Mouse (Mus musculus) hematopoietic stem cell, adult 5-6 weeks (primary cell): ENCODE data around the gene Mrpl34. TPM values are rescaled to one million over a fixed set of nuclear protein-coding genes. Genes with fewer than 3 reads are reported as not detected.

Source experiments
- ATAC-seq, 2 experiments: fragments of 125-278 bp in 1 of 2; replicated peaks in 1 of 2; 2 replicates each; pipeline ENCODE4 v1.8.0; 2016 to 2017; ENCODE audit warnings: inconsistent platforms in 2 of 2, mild to moderate bottlenecking in 2 of 2, moderate number of reproducible peaks in 2 of 2, low read depth in 1 of 2, moderate TSS enrichment in 1 of 2; ENCODE audit not compliant: low FRiP score in 2 of 2, poor library complexity in 2 of 2, severe bottlenecking in 2 of 2, insufficient read depth in 1 of 2, low TSS enrichment in 1 of 2
- total RNA-seq: library from RNA; stranded (forward); fragments of 172-1452, 232-1000 nt; gene quantifications from 2 replicates; pipeline ENCODE4 v1.2.3, GENCODE M21; 2017

The Mrpl34 gene
- total RNA-seq, 1 experiment from 2014 or later, result 35.8 TPM

- no peak for ATAC-seq
Observed at GRCm38 (mm10) chr8:71509316-71509715, 44.6 kb downstream of the Mrpl34 start.

DNA sequence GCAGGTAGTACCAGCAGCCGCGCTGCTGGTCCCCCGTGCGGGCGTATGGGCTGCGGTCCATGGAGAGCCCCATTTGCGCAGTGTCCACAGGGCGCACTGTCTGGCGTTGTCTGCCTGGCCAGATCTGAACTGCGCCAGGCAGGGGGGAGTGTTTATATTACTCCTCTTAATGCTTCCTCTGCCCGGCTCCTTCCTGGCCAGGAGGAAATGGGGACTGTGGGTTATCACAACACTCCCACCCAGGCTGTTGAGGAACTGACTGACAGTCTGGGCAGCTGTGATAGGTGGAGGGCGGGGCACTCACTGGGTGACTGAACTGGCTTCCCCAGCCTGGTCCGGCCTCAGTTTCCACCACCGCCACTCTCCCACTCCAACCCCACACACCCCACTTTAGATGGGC lies 46.9 kb downstream of the Mrpl34 start, which contains the start of gene Plvap:
Gene Plvap (minus strand): TSS at position 109 of the 400 bp plus-strand sequence.
- peak; percentile 60 to 70; a peak in 3 of 4 replicates for ATAC-seq

DNA sequence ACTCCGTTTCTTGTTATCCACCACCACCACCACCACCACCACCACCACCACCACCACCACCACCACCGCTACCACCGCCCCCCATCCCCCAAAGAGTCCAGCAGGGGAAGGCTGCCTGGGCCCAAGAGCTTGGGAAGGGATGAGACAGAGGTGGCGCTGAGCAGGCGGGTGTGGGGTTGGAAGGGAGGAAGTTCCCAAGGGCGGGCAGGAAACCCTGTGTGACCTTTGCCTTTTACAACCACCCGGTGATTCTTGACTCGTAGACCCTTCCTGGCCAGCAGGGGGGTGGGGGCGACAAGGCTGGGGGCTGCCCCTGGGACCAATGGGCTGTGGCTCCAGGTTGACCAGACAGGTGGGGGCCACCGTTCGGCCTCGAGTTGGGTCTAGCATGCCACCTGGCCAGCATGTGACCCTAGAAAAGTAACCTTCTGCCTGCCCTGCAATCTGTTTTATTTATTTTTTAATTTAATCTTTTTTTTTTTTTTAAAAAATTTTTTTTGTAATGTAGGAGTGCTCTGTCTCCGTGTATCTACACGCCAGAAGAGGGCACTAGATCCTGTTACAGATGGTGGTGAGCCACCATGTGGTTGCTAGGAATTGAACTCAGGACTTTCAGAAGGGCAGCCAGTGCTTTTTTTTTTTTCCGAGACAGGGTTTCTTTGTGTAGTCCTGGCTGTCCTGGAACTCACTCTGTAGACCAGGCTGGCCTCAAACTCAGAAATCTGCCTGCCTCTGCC lies 48.4 kb downstream of the Mrpl34 start:
- ATAC-seq, result no peak

DNA sequence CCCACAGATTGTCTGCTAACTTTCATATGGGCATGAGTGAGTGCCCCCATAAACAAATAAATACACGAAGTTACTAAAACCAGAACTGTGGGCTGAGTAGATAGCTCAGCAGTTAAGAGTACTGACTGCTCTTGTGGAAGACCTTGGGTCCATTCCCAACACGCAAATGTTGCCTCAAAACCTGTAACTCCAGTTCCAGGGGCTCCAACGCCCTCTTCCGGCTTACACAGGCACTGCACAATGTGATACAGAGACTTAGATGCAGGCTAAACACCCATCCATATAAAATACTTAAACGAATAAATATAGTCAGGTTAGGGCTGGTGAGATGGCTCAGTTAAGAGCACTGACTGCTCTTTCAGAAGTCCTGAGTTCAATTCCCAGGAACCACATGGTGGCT lies 50.3 kb downstream of the Mrpl34 start:
- no peak for ATAC-seq

Other genes with a start within 250 kb of the Mrpl34 start
- gene Myo9b, start 192.2 kb upstream of the Mrpl34 start, total RNA-seq, result 43.6 and 45.6 TPM in 2 replicates
- gene Haus8, start 192.0 kb upstream of the Mrpl34 start, total RNA-seq, result 45.8 and 54.6 TPM in 2 replicates
- 178 and 190 TPM in 2 replicates for gene Use1, start 98.1 kb upstream of the Mrpl34 start, total RNA-seq
- gene Ocel1, start 93.7 kb upstream of the Mrpl34 start, total RNA-seq, result 14.6 and 16.5 TPM in 2 replicates
- gene Nr2f6, start 83.0 kb upstream of the Mrpl34 start, total RNA-seq, result 1.7 and 15.0 TPM in 2 replicates
- not detected in 2 replicates for gene Ushbp1, start 69.2 kb upstream of the Mrpl34 start, total RNA-seq
- gene Babam1, start 68.1 kb upstream of the Mrpl34 start, total RNA-seq, result 71.4 and 85.8 TPM in 2 replicates
- gene Ankle1, start 58.9 kb upstream of the Mrpl34 start, total RNA-seq, result 7.1 and 14.8 TPM in 2 replicates
- gene Abhd8, start 1.3 kb upstream of the Mrpl34 start, total RNA-seq, result 19.8 and 20.7 TPM in 2 replicates
- gene Dda1, start 4.2 kb downstream of the Mrpl34 start, total RNA-seq, result 15.8 and 18.9 TPM in 2 replicates
- 6.7 and 9.2 TPM in 2 replicates for gene Ano8, start 21.0 kb downstream of the Mrpl34 start, total RNA-seq
- gene Gtpbp3, start 23.1 kb downstream of the Mrpl34 start, total RNA-seq, result 8.8 and 14.1 TPM in 2 replicates
- 0.38 TPM in 1 of 2 replicates, not detected in the other for gene Plvap, start 46.8 kb downstream of the Mrpl34 start, total RNA-seq
- not detected in 2 replicates for gene Ccdc194, start 60.8 kb downstream of the Mrpl34 start, total RNA-seq
- 65.1 and 74.2 TPM in 2 replicates for gene Bst2, start 72.5 kb downstream of the Mrpl34 start, total RNA-seq
- gene Mvb12a, start 78.0 kb downstream of the Mrpl34 start, total RNA-seq, result 37.2 and 60.0 TPM in 2 replicates
- gene Tmem221, start 93.9 kb downstream of the Mrpl34 start, total RNA-seq, result 0.38 TPM in 1 of 2 replicates, not detected in the other
- gene Nxnl1, start 101.6 kb downstream of the Mrpl34 start, total RNA-seq, result 0.40 and 0.50 TPM in 2 replicates
- 13.3 and 16.6 TPM in 2 replicates for gene Slc27a1, start 103.9 kb downstream of the Mrpl34 start, total RNA-seq
- gene Pgls, start 127.2 kb downstream of the Mrpl34 start, total RNA-seq, result 51.4 and 93.2 TPM in 2 replicates
- gene Fam129c, start 132.7 kb downstream of the Mrpl34 start, total RNA-seq, result 1.0 and 9.7 TPM in 2 replicates
- 53.6 and 78.4 TPM in 2 replicates for gene Colgalt1, start 146.0 kb downstream of the Mrpl34 start, total RNA-seq
- gene Unc13a, start 206.8 kb downstream of the Mrpl34 start, total RNA-seq, result 2.6 and 3.6 TPM in 2 replicates
- 32.8 and 34.1 TPM in 2 replicates for gene Jak3, start 211.3 kb downstream of the Mrpl34 start, total RNA-seq
- gene Insl3, start 224.3 kb downstream of the Mrpl34 start, total RNA-seq, result 6.2 and 8.9 TPM in 2 replicates
- 1.3 TPM in 2 replicates for gene B3gnt3, start 236.8 kb downstream of the Mrpl34 start, total RNA-seq